Mouse (Mus musculus): ENCODE measurements around the gene Anpep. TPM values are rescaled to one million over a fixed set of nuclear protein-coding genes. Genes with fewer than 3 reads are reported as not detected.

Gene Anpep
- polyA plus RNA-seq, 1 experiment from 2014 or later = 31.4 TPM

DNA sequence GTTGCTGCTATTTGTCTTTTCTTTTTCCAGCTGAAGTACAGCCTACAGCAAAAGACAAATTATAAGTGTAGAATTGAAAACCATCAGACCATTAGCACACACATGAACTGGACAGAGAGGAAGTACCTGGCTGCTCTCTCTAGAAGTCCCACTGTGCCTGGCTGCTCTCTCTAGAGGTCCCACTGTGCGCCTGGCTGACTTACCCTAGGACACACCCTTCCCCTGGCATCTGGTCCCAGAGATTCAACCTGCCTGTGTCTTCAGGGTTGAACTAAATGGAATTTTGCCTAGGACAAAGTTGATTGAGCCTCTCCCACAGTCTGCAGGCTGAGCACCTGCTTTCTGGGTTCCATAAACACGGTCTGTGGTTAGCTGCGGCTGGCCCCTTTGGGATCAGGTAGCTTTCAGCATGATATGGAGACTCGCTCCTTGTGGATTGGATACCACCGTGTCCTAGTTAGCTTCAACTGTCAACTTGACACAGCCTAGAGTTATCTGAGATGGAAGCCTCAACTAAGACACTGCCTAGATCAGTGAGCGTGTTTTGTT, 11.0 kb upstream of the Anpep start:
- WGBS = 84% methylated on average over 6 of the region's 6 CpGs
- Histone ChIP-seq H3K4me3 (ENCODE audit: low read depth, low read length) (no peak overlapping the region), H3K4me1 (replicated peaks; ENCODE audit: control insufficient read depth, insufficient read depth) (0 out of 2 replicates have a peak, but pooled peaks cover 2% of the 10 kb centered on the region), H3K27me3 (ENCODE audit: control insufficient read depth, insufficient read depth, low read length) (no peaks in the 10 kb centered on the region), H3K9me3 (ENCODE audit: control insufficient read depth, low read length) (no peaks in the 10 kb centered on the region), H3K9ac (ENCODE audit: low read length) (no peak overlapping the region), H3K4me2 (replicated peaks; ENCODE audit: low read depth) (no peak overlapping the region), H3K36me3 (ENCODE audit: control insufficient read depth, insufficient read depth, low read length) (no peaks in the 10 kb centered on the region), H3K27ac (replicated peaks) (no peak overlapping the region)
- ATAC-seq (ENCODE audit: low FRiP score, low TSS enrichment) = no peak
- no peak for DNase-seq (ENCODE audit: low spot score)
- TF ChIP-seq EP300 (optimal IDR thresholded peaks at IDR 0.05) (no peak), CTCF (IDR thresholded peaks at IDR 0.05; ENCODE audit: low read depth) (no peak)

DNA sequence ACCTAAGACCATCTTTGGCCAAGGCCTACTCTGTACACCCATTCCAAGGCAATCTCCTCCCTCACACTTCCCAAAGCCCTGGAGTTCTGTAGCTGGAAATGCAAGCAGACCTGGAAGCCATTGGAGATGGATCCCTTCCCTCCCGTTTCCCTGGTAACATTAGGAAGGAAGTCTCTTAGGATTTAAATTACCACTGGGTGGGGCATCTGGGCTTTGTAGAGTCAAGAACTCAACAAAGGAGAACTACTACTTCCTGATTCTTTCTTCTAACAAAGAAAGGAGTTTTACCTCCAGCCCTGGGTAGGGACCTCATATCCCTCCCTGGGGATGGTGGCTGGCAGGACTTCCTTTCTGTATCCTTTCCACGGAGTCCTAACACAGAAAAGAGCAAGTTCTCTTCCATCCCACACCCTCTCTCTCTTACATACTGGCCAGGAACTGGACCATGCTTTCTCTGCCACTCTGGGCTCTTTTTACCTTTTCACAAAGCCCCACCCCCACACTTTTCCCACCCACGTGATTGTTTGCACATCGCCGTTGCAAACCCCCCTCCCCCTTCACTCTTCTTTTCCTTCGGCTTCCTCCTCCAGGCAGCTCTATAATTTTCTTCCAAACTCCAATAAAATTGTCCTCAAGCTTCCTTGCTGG, 8.3 kb upstream of the Anpep start:
- 29% methylated on average over 6 of the region's 6 CpGs for WGBS
- DNase-seq (ENCODE audit: low spot score) (peak; percentile 41), ATAC-seq (ENCODE audit: low FRiP score, low TSS enrichment) (peak; percentile 60)
- Histone ChIP-seq H3K27me3 (ENCODE audit: control insufficient read depth, insufficient read depth, low read length) (no peaks in the 10 kb centered on the region), H3K4me3 (ENCODE audit: low read depth, low read length) (no peak overlapping the region), H3K27ac (replicated peaks) (peak overlapping the region; percentile 24; the same call in 1 of the 2 replicates), H3K4me2 (replicated peaks; ENCODE audit: low read depth) (no peak overlapping the region), H3K4me1 (replicated peaks; ENCODE audit: control insufficient read depth, insufficient read depth) (0 out of 2 replicates have a peak, but pooled peaks cover 2% of the 10 kb centered on the region), H3K9ac (ENCODE audit: low read length) (no peak overlapping the region), H3K36me3 (ENCODE audit: control insufficient read depth, insufficient read depth, low read length) (no peaks in the 10 kb centered on the region), H3K9me3 (ENCODE audit: control insufficient read depth, low read length) (no peaks in the 10 kb centered on the region)
- TF ChIP-seq EP300 (optimal IDR thresholded peaks at IDR 0.05) (no peak), CTCF (IDR thresholded peaks at IDR 0.05; ENCODE audit: low read depth) (no peak)

DNA sequence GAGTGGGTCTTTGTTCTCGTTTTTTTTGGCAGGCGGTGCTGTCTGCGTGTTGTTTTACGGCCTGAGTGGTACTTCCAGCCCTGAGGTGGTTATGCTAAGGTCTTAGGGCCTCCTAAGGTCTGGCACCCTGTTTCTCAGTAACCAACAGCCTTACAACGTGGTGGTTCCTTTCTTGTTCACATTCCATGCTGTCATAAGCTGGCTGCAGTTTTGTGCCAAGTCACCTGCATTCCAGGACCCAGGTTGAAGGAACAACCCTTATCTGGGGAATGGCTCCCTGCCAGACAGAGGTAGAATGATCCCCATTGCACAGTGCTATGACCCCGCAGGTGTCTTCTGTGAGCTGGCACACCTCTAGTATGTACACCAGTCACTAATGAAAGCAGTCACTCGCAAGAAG, 7.6 kb upstream of the Anpep start:
- Histone ChIP-seq H3K27ac (replicated peaks) (peak overlapping the region; percentile 56), H3K4me3 (ENCODE audit: low read depth, low read length) (no peak overlapping the region), H3K9me3 (ENCODE audit: control insufficient read depth, low read length) (no peaks in the 10 kb centered on the region), H3K9ac (ENCODE audit: low read length) (no peak overlapping the region), H3K27me3 (ENCODE audit: control insufficient read depth, insufficient read depth, low read length) (no peaks in the 10 kb centered on the region), H3K4me1 (replicated peaks; ENCODE audit: control insufficient read depth, insufficient read depth) (0 out of 2 replicates have a peak, but pooled peaks cover 2% of the 10 kb centered on the region), H3K36me3 (ENCODE audit: control insufficient read depth, insufficient read depth, low read length) (no peaks in the 10 kb centered on the region), H3K4me2 (replicated peaks; ENCODE audit: low read depth) (no peak overlapping the region)
- peak; percentile 67 for DNase-seq (ENCODE audit: low spot score)
- TF ChIP-seq CTCF (IDR thresholded peaks at IDR 0.05; ENCODE audit: low read depth) (no peak), EP300 (optimal IDR thresholded peaks at IDR 0.05) (no peak)
- WGBS = 55% methylated on average over 7 of the region's 7 CpGs
- ATAC-seq (ENCODE audit: low FRiP score, low TSS enrichment) = peak; percentile 77

DNA sequence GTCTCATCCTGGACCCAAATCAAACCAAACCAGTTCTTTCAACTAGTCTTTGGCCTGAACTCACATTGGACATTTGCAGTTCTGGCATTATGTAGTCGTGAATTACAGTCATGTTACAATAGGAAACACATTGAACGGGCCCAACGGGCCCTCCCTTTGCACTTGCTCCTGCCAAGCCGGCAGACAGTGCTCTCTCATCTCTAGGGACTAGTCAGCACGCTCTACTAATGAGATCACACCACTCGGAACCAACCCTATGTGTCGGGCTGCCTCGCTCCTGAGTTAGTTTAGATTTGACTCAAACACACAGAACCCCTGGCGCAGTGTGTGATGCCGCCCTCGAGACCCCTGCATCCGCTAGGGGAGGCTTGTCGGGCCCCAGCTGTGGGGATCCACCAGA, 7.0 kb upstream of the Anpep start:
- TF ChIP-seq CTCF (IDR thresholded peaks at IDR 0.05; ENCODE audit: low read depth) (no peak), EP300 (optimal IDR thresholded peaks at IDR 0.05) (no peak)
- no peaks in the 10 kb centered on the region for H3K36me3 ChIP-seq (ENCODE audit: control insufficient read depth, insufficient read depth, low read length)
- 0 out of 2 replicates have a peak, but pooled peaks cover 2% of the 10 kb centered on the region for H3K4me1 ChIP-seq (replicated peaks; ENCODE audit: control insufficient read depth, insufficient read depth)
- H3K4me3 ChIP-seq (ENCODE audit: low read depth, low read length) = no peak overlapping the region
- no peak overlapping the region for H3K9ac ChIP-seq (ENCODE audit: low read length)
- H3K9me3 ChIP-seq (ENCODE audit: control insufficient read depth, low read length) = no peaks in the 10 kb centered on the region
- WGBS = 63% methylated on average over 13 of the region's 13 CpGs
- DNase-seq (ENCODE audit: low spot score) (no peak), ATAC-seq (ENCODE audit: low FRiP score, low TSS enrichment) (no peak)
- no peak overlapping the region for H3K4me2 ChIP-seq (replicated peaks; ENCODE audit: low read depth)
- peak overlapping the region; percentile 56 for H3K27ac ChIP-seq (replicated peaks)
- H3K27me3 ChIP-seq (ENCODE audit: control insufficient read depth, insufficient read depth, low read length) = no peaks in the 10 kb centered on the region

DNA sequence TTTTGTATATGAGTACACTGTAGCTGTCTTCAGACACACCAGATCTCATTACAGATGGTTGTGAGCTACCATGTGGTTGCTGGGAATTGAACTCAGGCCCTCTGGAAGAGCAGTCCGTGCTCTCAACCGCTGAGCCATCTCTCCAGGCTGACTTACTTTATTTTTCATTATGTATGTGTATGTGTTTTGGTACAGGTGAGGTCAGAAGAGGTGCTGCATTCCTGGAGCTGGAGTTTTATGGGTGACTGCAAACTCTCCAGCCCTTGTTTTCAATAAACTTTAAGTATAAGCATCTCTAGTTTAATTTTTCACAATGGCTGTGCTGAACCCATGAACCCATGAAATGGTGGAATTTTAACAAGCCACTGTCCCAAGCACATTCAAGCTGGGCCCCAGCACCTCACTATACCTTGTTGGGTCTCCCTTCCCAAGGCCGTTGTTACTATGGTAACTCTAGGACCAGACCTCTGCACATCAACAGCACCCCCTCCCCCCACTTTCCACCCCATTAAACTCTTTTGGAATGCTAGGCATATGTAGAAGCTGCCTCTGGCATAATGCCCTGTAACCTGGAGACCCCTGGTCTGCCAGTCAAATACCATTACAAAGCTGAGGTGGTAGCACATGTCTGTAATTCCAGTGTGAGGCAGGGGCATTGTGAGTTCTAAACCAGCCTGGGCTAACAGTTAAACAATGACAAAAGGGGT, 5.6 kb upstream of the Anpep start:
- no peaks in the 10 kb centered on the region for H3K9me3 ChIP-seq (ENCODE audit: control insufficient read depth, low read length)
- ATAC-seq (ENCODE audit: low FRiP score, low TSS enrichment) (no peak), DNase-seq (ENCODE audit: low spot score) (no peak)
- WGBS = 89% methylated on average over 3 of the region's 3 CpGs
- TF ChIP-seq EP300 (optimal IDR thresholded peaks at IDR 0.05) (no peak), CTCF (IDR thresholded peaks at IDR 0.05; ENCODE audit: low read depth) (no peak)
- H3K9ac ChIP-seq (ENCODE audit: low read length) = no peak overlapping the region
- H3K4me1 ChIP-seq (replicated peaks; ENCODE audit: control insufficient read depth, insufficient read depth) = 0 out of 2 replicates have a peak, but pooled peaks cover 2% of the 10 kb centered on the region
- H3K36me3 ChIP-seq (ENCODE audit: control insufficient read depth, insufficient read depth, low read length) = no peaks in the 10 kb centered on the region
- no peak overlapping the region for H3K27ac ChIP-seq (replicated peaks)
- no peaks in the 10 kb centered on the region for H3K27me3 ChIP-seq (ENCODE audit: control insufficient read depth, insufficient read depth, low read length)
- no peak overlapping the region for H3K4me2 ChIP-seq (replicated peaks; ENCODE audit: low read depth)
- H3K4me3 ChIP-seq (ENCODE audit: low read depth, low read length) = no peak overlapping the region

DNA sequence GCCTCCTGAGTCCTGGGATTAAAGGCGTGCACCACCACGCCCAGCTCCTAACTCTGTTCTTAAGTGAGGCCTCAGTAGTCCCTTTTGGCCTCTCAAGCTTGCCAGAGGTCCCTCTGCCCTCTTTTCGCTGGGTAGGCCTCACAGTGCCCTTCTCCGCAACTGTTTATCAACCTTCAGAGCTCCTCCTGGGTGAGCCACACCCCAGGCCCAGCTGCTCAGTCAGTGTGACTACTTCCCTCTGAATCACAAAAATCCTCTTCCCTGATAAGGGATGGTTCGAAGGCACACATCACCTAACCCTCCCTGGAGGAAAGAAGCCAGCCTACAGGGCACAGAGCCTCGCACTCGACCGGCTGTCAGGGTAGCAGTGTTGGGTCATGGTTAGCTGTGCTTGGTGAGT, 935 bp upstream of the Anpep start:
- Histone ChIP-seq H3K36me3 (ENCODE audit: control insufficient read depth, insufficient read depth, low read length) (no peaks in the 10 kb centered on the region), H3K4me1 (replicated peaks; ENCODE audit: control insufficient read depth, insufficient read depth) (no peaks in the 10 kb centered on the region), H3K9ac (ENCODE audit: low read length) (no peak overlapping the region), H3K4me3 (ENCODE audit: low read depth, low read length) (no peak overlapping the region), H3K27ac (replicated peaks) (no peak overlapping the region), H3K4me2 (replicated peaks; ENCODE audit: low read depth) (no peak overlapping the region), H3K27me3 (ENCODE audit: control insufficient read depth, insufficient read depth, low read length) (no peaks in the 10 kb centered on the region), H3K9me3 (ENCODE audit: control insufficient read depth, low read length) (no peaks in the 10 kb centered on the region)
- ATAC-seq (ENCODE audit: low FRiP score, low TSS enrichment) (no peak), DNase-seq (ENCODE audit: low spot score) (no peak)
- TF ChIP-seq CTCF (IDR thresholded peaks at IDR 0.05; ENCODE audit: low read depth) (no peak), EP300 (optimal IDR thresholded peaks at IDR 0.05) (no peak)
- WGBS = 79% methylated on average over 8 of the region's 8 CpGs

Data from stomach, postnatal 0 days (tissue).